Mouse (Mus musculus): ENCODE results near the gene Slc25a25. TPM values are rescaled to one million over a fixed set of nuclear protein-coding genes. Genes with fewer than 3 reads are reported as not detected.

Slc25a25 gene
- polyA plus RNA-seq, 1 experiment from 2014 or later, result 39.8 TPM

GRCm38 (mm10) chr2:32407144-32407824 is 44.0 kb downstream of the Slc25a25 start:
- WGBS, result 84% methylated on average over 7 of the region's 7 CpGs
- no peak overlapping the region for H3K4me2 ChIP-seq (ENCODE audit: low read depth, low read length)
- H3K27ac ChIP-seq (ENCODE audit: low read depth, low read length), result no peak overlapping the region
- H3K4me3 ChIP-seq (ENCODE audit: low read depth, low read length), result no peak overlapping the region
- no peaks in the 10 kb centered on the region for H3K9me3 ChIP-seq (ENCODE audit: control insufficient read depth, low read length)
- H3K27me3 ChIP-seq (ENCODE audit: control insufficient read depth, insufficient read depth, low read length), result no peaks in the 10 kb centered on the region
- no peak overlapping the region for H3K9ac ChIP-seq (replicated peaks; ENCODE audit: low read depth, low read length)
- no peaks in the 10 kb centered on the region for H3K36me3 ChIP-seq (ENCODE audit: control insufficient read depth, insufficient read depth, low read length)
- ATAC-seq (ENCODE audit: low read depth), result no peak
- H3K4me1 ChIP-seq (ENCODE audit: control insufficient read depth, insufficient read depth, low read length), result no peaks in the 10 kb centered on the region

GRCm38 (mm10) chr2:32404663-32405062 is 46.6 kb downstream of the Slc25a25 start:
- Histone ChIP-seq H3K27ac (ENCODE audit: low read depth, low read length) (no peak overlapping the region), H3K9me3 (ENCODE audit: control insufficient read depth, low read length) (no peaks in the 10 kb centered on the region), H3K4me1 (ENCODE audit: control insufficient read depth, insufficient read depth, low read length) (no peaks in the 10 kb centered on the region), H3K27me3 (ENCODE audit: control insufficient read depth, insufficient read depth, low read length) (no peaks in the 10 kb centered on the region), H3K36me3 (ENCODE audit: control insufficient read depth, insufficient read depth, low read length) (peaks cover 19% of the 10 kb centered on the region), H3K4me3 (ENCODE audit: low read depth, low read length) (no peak overlapping the region), H3K4me2 (ENCODE audit: low read depth, low read length) (no peak overlapping the region), H3K9ac (replicated peaks; ENCODE audit: low read depth, low read length) (no peak overlapping the region)
- peak; percentile 32; the same call in 1 of the 2 replicates for ATAC-seq (ENCODE audit: low read depth)
- WGBS, result 21% methylated on average over 2 of the region's 2 CpGs

- 1% methylated on average over 15 of the region's 15 CpGs for WGBS
Measured at GRCm38 (mm10) chr2:32396695-32397094, 54.5 kb downstream of the Slc25a25 start.

GRCm38 (mm10) chr2:32395946-32396621 is 55.2 kb downstream of the Slc25a25 start:
- Histone ChIP-seq H3K9ac (replicated peaks; ENCODE audit: low read depth, low read length) (peak overlapping the region; percentile 86), H3K27ac (ENCODE audit: low read depth, low read length) (peak overlapping the region; percentile 75), H3K27me3 (ENCODE audit: control insufficient read depth, insufficient read depth, low read length) (no peaks in the 10 kb centered on the region), H3K4me1 (ENCODE audit: control insufficient read depth, insufficient read depth, low read length) (peaks cover 13% of the 10 kb centered on the region), H3K4me2 (ENCODE audit: low read depth, low read length) (peak overlapping the region; percentile 72), H3K36me3 (ENCODE audit: control insufficient read depth, insufficient read depth, low read length) (peaks cover 14% of the 10 kb centered on the region; the same call in 1 of the 2 replicates), H3K9me3 (ENCODE audit: control insufficient read depth, low read length) (no peaks in the 10 kb centered on the region), H3K4me3 (ENCODE audit: low read depth, low read length) (peak overlapping the region; percentile 94)
- ATAC-seq (ENCODE audit: low read depth), result peak; percentile 96
- under 1% methylated on average over 56 of the region's 59 CpGs for WGBS

More at GRCm38 (mm10) chr2:32396695-32397094, 54.5 kb downstream of the Slc25a25 start:
- peak overlapping the region; percentile 72 for H3K4me2 ChIP-seq (ENCODE audit: low read depth, low read length)
- no peaks in the 10 kb centered on the region for H3K27me3 ChIP-seq (ENCODE audit: control insufficient read depth, insufficient read depth, low read length)
- H3K36me3 ChIP-seq (ENCODE audit: control insufficient read depth, insufficient read depth, low read length), result peaks cover 15% of the 10 kb centered on the region; the same call in 1 of the 2 replicates
- peaks cover 13% of the 10 kb centered on the region for H3K4me1 ChIP-seq (ENCODE audit: control insufficient read depth, insufficient read depth, low read length)
- no peaks in the 10 kb centered on the region for H3K9me3 ChIP-seq (ENCODE audit: control insufficient read depth, low read length)
- no peak for ATAC-seq (ENCODE audit: low read depth)
- H3K9ac ChIP-seq (replicated peaks; ENCODE audit: low read depth, low read length), result peak overlapping the region; percentile 86
- peak overlapping the region; percentile 94 for H3K4me3 ChIP-seq (ENCODE audit: low read depth, low read length)
- peak overlapping the region; percentile 75 for H3K27ac ChIP-seq (ENCODE audit: low read depth, low read length)

GRCm38 (mm10) chr2:32395484-32395945 is 55.7 kb downstream of the Slc25a25 start, which contains the start of gene Ptges2:
Gene Ptges2, plus strand, starts transcription at chr2:32395896.
- H3K4me2 ChIP-seq (ENCODE audit: low read depth, low read length), result peak within 1 kb of the TSS; percentile 72
- H3K4me1 ChIP-seq (ENCODE audit: control insufficient read depth, insufficient read depth, low read length), result peaks cover 13% of the 10 kb centered on the region
- WGBS, result 0% methylated on average over 31 of the region's 31 CpGs
- H3K9me3 ChIP-seq (ENCODE audit: control insufficient read depth, low read length), result no peaks in the 10 kb centered on the region
- ATAC-seq (ENCODE audit: low read depth), result peak; percentile 90
- no peaks in the 10 kb centered on the region for H3K27me3 ChIP-seq (ENCODE audit: control insufficient read depth, insufficient read depth, low read length)
- peak within 1 kb of the TSS; percentile 86 for H3K9ac ChIP-seq (replicated peaks; ENCODE audit: low read depth, low read length)
- H3K27ac ChIP-seq (ENCODE audit: low read depth, low read length), result peak within 1 kb of the TSS; percentile 75
- H3K36me3 ChIP-seq (ENCODE audit: control insufficient read depth, insufficient read depth, low read length), result peaks cover 8% of the 10 kb centered on the region; the same call in 1 of the 2 replicates
- H3K4me3 ChIP-seq (ENCODE audit: low read depth, low read length), result peak within 1 kb of the TSS; percentile 94

GRCm38 (mm10) chr2:32394973-32395372 is 56.3 kb downstream of the Slc25a25 start:
- Histone ChIP-seq H3K27me3 (ENCODE audit: control insufficient read depth, insufficient read depth, low read length) (no peaks in the 10 kb centered on the region), H3K27ac (ENCODE audit: low read depth, low read length) (peak overlapping the region; percentile 75), H3K36me3 (ENCODE audit: control insufficient read depth, insufficient read depth, low read length) (peaks cover 3% of the 10 kb centered on the region; the same call in 1 of the 2 replicates), H3K9ac (replicated peaks; ENCODE audit: low read depth, low read length) (peak overlapping the region; percentile 86), H3K4me1 (ENCODE audit: control insufficient read depth, insufficient read depth, low read length) (peaks cover 13% of the 10 kb centered on the region), H3K4me2 (ENCODE audit: low read depth, low read length) (peak overlapping the region; percentile 72), H3K9me3 (ENCODE audit: control insufficient read depth, low read length) (no peaks in the 10 kb centered on the region), H3K4me3 (ENCODE audit: low read depth, low read length) (peak overlapping the region; percentile 94)
- WGBS, result 6% methylated on average over 8 of the region's 8 CpGs
- ATAC-seq (ENCODE audit: low read depth), result no peak

GRCm38 (mm10) chr2:32392063-32392462 is 59.2 kb downstream of the Slc25a25 start:
- 86% methylated on average over 5 of the region's 5 CpGs for WGBS
- no peaks in the 10 kb centered on the region for H3K36me3 ChIP-seq (ENCODE audit: control insufficient read depth, insufficient read depth, low read length)

GRCm38 (mm10) chr2:32390871-32391270 is 60.4 kb downstream of the Slc25a25 start:
- H3K27me3 ChIP-seq (ENCODE audit: control insufficient read depth, insufficient read depth, low read length), result no peaks in the 10 kb centered on the region
- H3K4me1 ChIP-seq (ENCODE audit: control insufficient read depth, insufficient read depth, low read length), result 0 out of 2 replicates have a peak, but pooled peaks cover 4% of the 10 kb centered on the region
- no peak for ATAC-seq (ENCODE audit: low read depth)
- no peak overlapping the region for H3K4me3 ChIP-seq (ENCODE audit: low read depth, low read length)
- H3K4me2 ChIP-seq (ENCODE audit: low read depth, low read length), result no peak overlapping the region
- H3K36me3 ChIP-seq (ENCODE audit: control insufficient read depth, insufficient read depth, low read length), result no peaks in the 10 kb centered on the region
- H3K27ac ChIP-seq (ENCODE audit: low read depth, low read length), result no peak overlapping the region
- WGBS, result 75% methylated on average over 8 of the region's 8 CpGs
- H3K9ac ChIP-seq (replicated peaks; ENCODE audit: low read depth, low read length), result no peak overlapping the region
- H3K9me3 ChIP-seq (ENCODE audit: control insufficient read depth, low read length), result no peaks in the 10 kb centered on the region

More at GRCm38 (mm10) chr2:32392063-32392462, 59.2 kb downstream of the Slc25a25 start:
- Histone ChIP-seq H3K4me1 (ENCODE audit: control insufficient read depth, insufficient read depth, low read length) (peaks cover 9% of the 10 kb centered on the region), H3K9me3 (ENCODE audit: control insufficient read depth, low read length) (no peaks in the 10 kb centered on the region), H3K4me3 (ENCODE audit: low read depth, low read length) (no peak overlapping the region), H3K27ac (ENCODE audit: low read depth, low read length) (no peak overlapping the region), H3K9ac (replicated peaks; ENCODE audit: low read depth, low read length) (no peak overlapping the region), H3K27me3 (ENCODE audit: control insufficient read depth, insufficient read depth, low read length) (no peaks in the 10 kb centered on the region), H3K4me2 (ENCODE audit: low read depth, low read length) (no peak overlapping the region)
- no peak for ATAC-seq (ENCODE audit: low read depth)

GRCm38 (mm10) chr2:32389157-32389556 is 62.1 kb downstream of the Slc25a25 start:
- 72% methylated on average over 2 of the region's 2 CpGs for WGBS
- Histone ChIP-seq H3K9me3 (ENCODE audit: control insufficient read depth, low read length) (no peaks in the 10 kb centered on the region), H3K4me3 (ENCODE audit: low read depth, low read length) (no peak overlapping the region), H3K27ac (ENCODE audit: low read depth, low read length) (no peak overlapping the region), H3K4me1 (ENCODE audit: control insufficient read depth, insufficient read depth, low read length) (no peaks in the 10 kb centered on the region), H3K27me3 (ENCODE audit: control insufficient read depth, insufficient read depth, low read length) (no peaks in the 10 kb centered on the region), H3K9ac (replicated peaks; ENCODE audit: low read depth, low read length) (no peak overlapping the region), H3K36me3 (ENCODE audit: control insufficient read depth, insufficient read depth, low read length) (no peaks in the 10 kb centered on the region), H3K4me2 (ENCODE audit: low read depth, low read length) (no peak overlapping the region)
- ATAC-seq (ENCODE audit: low read depth), result no peak

Measured in neural tube, embryonic 14.5 days (tissue).